Mouse (Mus musculus): Measurements from ENCODE around the gene Zfp493. TPM values are rescaled to one million over a fixed set of nuclear protein-coding genes. Genes with fewer than 3 reads are reported as not detected.
A peak's percentile ranks its signal among the peaks of the same experiment; 100 is the strongest.

The Zfp493 gene
- total and polyA plus RNA-seq, 2 experiments from 2014 or later, result 0.25 TPM; not detected in 1

- no peak for ATAC-seq (ENCODE audit: insufficient read depth, low read depth)
- Histone ChIP-seq H3K36me3 (replicated peaks; ENCODE audit: control insufficient read depth, insufficient read depth, low read length) (no peaks in the 10 kb centered on the region), H3K4me3 (ENCODE audit: low read depth, low read length) (no peak overlapping the region), H3K9ac (replicated peaks; ENCODE audit: low read depth, low read length) (no peak overlapping the region), H3K4me2 (ENCODE audit: low read depth, low read length) (no peak overlapping the region), H3K27ac (ENCODE audit: low read depth) (no peak overlapping the region), H3K9me3 (replicated peaks; ENCODE audit: control insufficient read depth, low read length) (no peaks in the 10 kb centered on the region), H3K27me3 (ENCODE audit: control insufficient read depth, insufficient read depth, low read length) (no peaks in the 10 kb centered on the region), H3K4me1 (ENCODE audit: control insufficient read depth, insufficient read depth) (no peaks in the 10 kb centered on the region)
- no peak for TF ChIP-seq EP300 (IDR thresholded peaks at IDR 0.05; ENCODE audit: low read depth)
- TF ChIP-seq CTCF (IDR thresholded peaks at IDR 0.05; ENCODE audit: low read depth), result no peak
- WGBS, result 54% methylated on average over 1 of the region's 1 CpGs
- DNase-seq (ENCODE audit: low spot score), result no peak
These were observed 32.2 kb downstream of the Zfp493 start for GRCm38 (mm10) chr13:67811651-67812210.

GRCm38 (mm10) chr13:67812961-67813709 is 33.6 kb downstream of the Zfp493 start:
- no peak for ATAC-seq (ENCODE audit: insufficient read depth, low read depth)
- no peaks in the 10 kb centered on the region for H3K4me1 ChIP-seq (ENCODE audit: control insufficient read depth, insufficient read depth)
- peak overlapping the region; percentile 93 for H3K27ac ChIP-seq (ENCODE audit: low read depth)
- TF ChIP-seq CTCF (IDR thresholded peaks at IDR 0.05; ENCODE audit: low read depth) (no peak), EP300 (IDR thresholded peaks at IDR 0.05; ENCODE audit: low read depth) (no peak)
- 74% methylated on average over 8 of the region's 8 CpGs for WGBS
- no peak for DNase-seq (ENCODE audit: low spot score)
- no peaks in the 10 kb centered on the region for H3K36me3 ChIP-seq (replicated peaks; ENCODE audit: control insufficient read depth, insufficient read depth, low read length)
- H3K4me2 ChIP-seq (ENCODE audit: low read depth, low read length), result peak overlapping the region; percentile 73; the same call in 1 of the 2 replicates
- 0 out of 2 replicates have a peak, but pooled peaks cover 4% of the 10 kb centered on the region for H3K9me3 ChIP-seq (replicated peaks; ENCODE audit: control insufficient read depth, low read length)
- H3K9ac ChIP-seq (replicated peaks; ENCODE audit: low read depth, low read length), result no peak overlapping the region; the same call in 1 of the 2 replicates
- no peaks in the 10 kb centered on the region for H3K27me3 ChIP-seq (ENCODE audit: control insufficient read depth, insufficient read depth, low read length)
- peak overlapping the region; percentile 93 for H3K4me3 ChIP-seq (ENCODE audit: low read depth, low read length)

- no peaks in the 10 kb centered on the region for H3K36me3 ChIP-seq (replicated peaks; ENCODE audit: control insufficient read depth, insufficient read depth, low read length)
- peak within 1 kb of the TSS; percentile 93 for H3K27ac ChIP-seq (ENCODE audit: low read depth)
- H3K27me3 ChIP-seq (ENCODE audit: control insufficient read depth, insufficient read depth, low read length), result no peaks in the 10 kb centered on the region
- 3% methylated on average over 31 of the region's 31 CpGs for WGBS
- ATAC-seq (ENCODE audit: insufficient read depth, low read depth) (peak; percentile 97), DNase-seq (ENCODE audit: low spot score) (peak; percentile 92)
- peak within 1 kb of the TSS; percentile 74 for H3K9ac ChIP-seq (replicated peaks; ENCODE audit: low read depth, low read length)
- 0 out of 2 replicates have a peak, but pooled peaks cover 4% of the 10 kb centered on the region for H3K9me3 ChIP-seq (replicated peaks; ENCODE audit: control insufficient read depth, low read length)
- H3K4me3 ChIP-seq (ENCODE audit: low read depth, low read length), result peak within 1 kb of the TSS; percentile 93
- no peaks in the 10 kb centered on the region for H3K4me1 ChIP-seq (ENCODE audit: control insufficient read depth, insufficient read depth)
- TF ChIP-seq EP300 (IDR thresholded peaks at IDR 0.05; ENCODE audit: low read depth), result no peak
- no peak for TF ChIP-seq CTCF (IDR thresholded peaks at IDR 0.05; ENCODE audit: low read depth)
- peak within 1 kb of the TSS; percentile 73 for H3K4me2 ChIP-seq (ENCODE audit: low read depth, low read length)
These were observed 34.5 kb downstream of the Zfp493 start, which contains the start of gene Zfp273 for GRCm38 (mm10) chr13:67813710-67814660. Gene Zfp273 (plus strand): TSS chr13:67813740.

GRCm38 (mm10) chr13:67818636-67819035 is 39.1 kb downstream of the Zfp493 start:
- no peak overlapping the region for H3K4me2 ChIP-seq (ENCODE audit: low read depth, low read length)
- H3K27me3 ChIP-seq (ENCODE audit: control insufficient read depth, insufficient read depth, low read length), result no peaks in the 10 kb centered on the region
- 45% methylated on average over 1 of the region's 1 CpGs for WGBS
- no peak overlapping the region for H3K9ac ChIP-seq (replicated peaks; ENCODE audit: low read depth, low read length)
- peaks cover 8% of the 10 kb centered on the region for H3K36me3 ChIP-seq (replicated peaks; ENCODE audit: control insufficient read depth, insufficient read depth, low read length)
- 0 out of 2 replicates have a peak, but pooled peaks cover 4% of the 10 kb centered on the region for H3K9me3 ChIP-seq (replicated peaks; ENCODE audit: control insufficient read depth, low read length)
- no peaks in the 10 kb centered on the region for H3K4me1 ChIP-seq (ENCODE audit: control insufficient read depth, insufficient read depth)
- DNase-seq (ENCODE audit: low spot score) (peak; percentile 10), ATAC-seq (ENCODE audit: insufficient read depth, low read depth) (no peak)
- no peak overlapping the region for H3K27ac ChIP-seq (ENCODE audit: low read depth)
- no peak overlapping the region for H3K4me3 ChIP-seq (ENCODE audit: low read depth, low read length)
- no peak for TF ChIP-seq CTCF (IDR thresholded peaks at IDR 0.05; ENCODE audit: low read depth)
- TF ChIP-seq EP300 (IDR thresholded peaks at IDR 0.05; ENCODE audit: low read depth), result no peak

GRCm38 (mm10) chr13:67830911-67831336 is 51.4 kb downstream of the Zfp493 start, which contains the start of gene Gm10037:
Gene Gm10037 (plus strand): TSS chr13:67831106.
- Histone ChIP-seq H3K4me3 (ENCODE audit: low read depth, low read length) (peak within 1 kb of the TSS; percentile 74), H3K4me1 (ENCODE audit: control insufficient read depth, insufficient read depth) (no peaks in the 10 kb centered on the region), H3K27me3 (ENCODE audit: control insufficient read depth, insufficient read depth, low read length) (no peaks in the 10 kb centered on the region), H3K27ac (ENCODE audit: low read depth) (no peak within 1 kb of the TSS), H3K9ac (replicated peaks; ENCODE audit: low read depth, low read length) (peak within 1 kb of the TSS; percentile 56), H3K9me3 (replicated peaks; ENCODE audit: control insufficient read depth, low read length) (peaks cover 11% of the 10 kb centered on the region; the same call in 1 of the 2 replicates), H3K36me3 (replicated peaks; ENCODE audit: control insufficient read depth, insufficient read depth, low read length) (peaks cover 6% of the 10 kb centered on the region; the same call in 1 of the 2 replicates), H3K4me2 (ENCODE audit: low read depth, low read length) (peak within 1 kb of the TSS; percentile 81)
- WGBS, result 5% methylated on average over 14 of the region's 14 CpGs
- ATAC-seq (ENCODE audit: insufficient read depth, low read depth) (peak; percentile 68), DNase-seq (ENCODE audit: low spot score) (peak; percentile 78)
- TF ChIP-seq EP300 (IDR thresholded peaks at IDR 0.05; ENCODE audit: low read depth) (no peak), CTCF (IDR thresholded peaks at IDR 0.05; ENCODE audit: low read depth) (no peak)
